Mouse (Mus musculus): ENCODE measurements around the gene Bahcc1.

Bahcc1 gene

DNA sequence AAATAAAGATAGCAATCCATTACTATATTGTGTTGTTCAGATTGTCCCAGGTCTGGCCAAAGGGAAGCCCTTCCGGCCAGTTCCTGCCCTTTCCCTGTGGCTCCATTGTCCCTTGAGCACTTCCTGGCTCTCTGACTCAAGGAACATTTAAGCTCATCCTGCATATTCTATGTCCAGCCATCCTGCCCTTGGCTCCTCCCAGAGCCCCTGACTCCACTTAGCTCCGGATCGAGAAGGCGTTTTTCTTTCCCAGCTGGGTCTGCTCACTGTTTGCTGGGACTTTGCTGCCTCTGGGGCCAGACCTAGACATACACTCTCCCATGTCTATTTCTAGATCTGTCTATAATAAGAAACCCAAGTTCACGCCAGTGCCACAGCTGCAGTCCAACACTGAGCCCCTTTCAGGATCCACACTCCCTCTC, 26.1 kb upstream of the Bahcc1 start:
- no peak for DNase-seq (ENCODE audit: low spot score)

- DNase-seq (ENCODE audit: low spot score) = no peak
Observed at GRCm38 (mm10) chr11:120208848-120209247, 23.9 kb upstream of the Bahcc1 start.

DNA sequence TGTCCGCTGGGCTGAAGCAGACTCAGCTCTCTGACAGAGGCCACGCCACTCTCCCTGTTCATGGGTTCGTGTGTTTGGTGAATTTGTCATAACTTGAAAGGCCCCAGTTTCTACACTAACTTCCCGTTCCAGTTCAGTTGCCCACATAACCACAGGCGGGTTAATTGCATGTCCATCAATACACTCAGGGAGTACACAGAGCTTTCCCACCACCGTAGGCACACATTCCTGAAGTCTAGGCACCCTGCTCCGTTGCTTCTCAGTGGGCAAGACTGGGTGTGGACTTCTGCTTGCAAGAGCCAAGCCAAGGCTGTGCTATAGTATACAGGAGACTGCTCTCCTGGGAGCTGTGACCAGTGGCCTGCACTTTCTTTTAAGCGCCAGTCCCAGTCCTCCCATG, 23.3 kb upstream of the Bahcc1 start:
- DNase-seq (ENCODE audit: low spot score) = no peak

DNA sequence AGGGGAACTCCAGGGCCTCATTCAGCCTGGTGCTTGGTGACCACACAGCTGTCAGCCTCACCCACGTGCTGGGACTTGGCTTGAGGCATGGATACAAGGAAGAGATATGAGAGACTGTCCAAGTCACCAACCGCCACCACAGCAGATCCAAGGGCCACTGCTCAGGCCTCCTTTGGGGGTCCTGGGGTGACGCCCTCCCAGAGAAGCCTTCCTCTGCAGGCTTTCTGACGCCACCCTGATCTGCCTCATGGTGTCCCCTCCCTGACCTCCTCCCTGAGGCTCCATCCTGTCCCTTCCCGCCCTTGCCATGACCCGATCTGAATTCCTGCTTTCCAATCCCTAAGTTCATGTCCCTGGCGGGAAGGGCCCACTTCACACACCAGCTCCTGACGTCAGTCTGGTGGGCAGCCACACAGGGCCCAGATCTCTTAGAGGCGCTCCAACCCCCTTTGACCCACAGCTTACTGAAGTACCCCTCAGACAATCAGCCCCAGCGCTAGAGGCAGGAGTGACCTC, 17.0 kb upstream of the Bahcc1 start:
- DNase-seq (ENCODE audit: low spot score) = no peak

GRCm38 (mm10) chr11:120216540-120217324, 16.0 kb upstream of the Bahcc1 start:
- DNase-seq (ENCODE audit: low spot score) = no peak

DNA sequence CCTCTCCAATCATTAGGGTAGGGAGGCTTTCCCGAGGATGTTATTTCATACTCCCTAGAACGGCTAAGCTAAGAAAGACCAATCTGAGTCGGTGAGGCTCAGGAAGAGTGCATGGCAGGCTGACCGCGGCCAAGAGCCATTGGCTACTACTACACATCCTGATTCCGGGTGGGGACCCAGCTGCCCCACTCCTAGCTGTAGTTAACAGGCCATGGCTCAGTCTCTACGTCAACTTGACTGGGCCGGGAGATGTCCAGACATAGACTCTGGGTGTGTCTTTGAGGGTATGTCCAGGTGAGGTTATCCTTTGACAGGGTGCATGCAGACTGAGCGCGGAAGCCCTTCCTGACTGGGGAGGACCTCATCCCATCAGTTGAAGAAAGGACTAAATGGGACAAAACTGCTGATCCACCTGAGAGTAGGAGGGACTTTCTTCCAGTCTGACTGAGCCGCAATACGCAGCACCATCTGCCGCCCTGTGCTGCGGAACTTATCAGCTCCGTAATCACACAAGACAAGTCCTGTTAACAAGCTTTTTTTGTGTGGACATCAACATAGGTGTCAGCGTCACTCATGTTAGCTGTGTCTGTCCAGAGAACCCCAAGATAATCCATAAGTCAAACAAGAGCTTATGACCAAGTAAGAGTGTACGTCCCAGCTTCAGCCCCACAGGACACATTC, 14.4 kb upstream of the Bahcc1 start:
- DNase-seq (ENCODE audit: low spot score) = no peak

- no peak for DNase-seq (ENCODE audit: low spot score)
Observed at GRCm38 (mm10) chr11:120218946-120219345, 13.8 kb upstream of the Bahcc1 start.

DNA sequence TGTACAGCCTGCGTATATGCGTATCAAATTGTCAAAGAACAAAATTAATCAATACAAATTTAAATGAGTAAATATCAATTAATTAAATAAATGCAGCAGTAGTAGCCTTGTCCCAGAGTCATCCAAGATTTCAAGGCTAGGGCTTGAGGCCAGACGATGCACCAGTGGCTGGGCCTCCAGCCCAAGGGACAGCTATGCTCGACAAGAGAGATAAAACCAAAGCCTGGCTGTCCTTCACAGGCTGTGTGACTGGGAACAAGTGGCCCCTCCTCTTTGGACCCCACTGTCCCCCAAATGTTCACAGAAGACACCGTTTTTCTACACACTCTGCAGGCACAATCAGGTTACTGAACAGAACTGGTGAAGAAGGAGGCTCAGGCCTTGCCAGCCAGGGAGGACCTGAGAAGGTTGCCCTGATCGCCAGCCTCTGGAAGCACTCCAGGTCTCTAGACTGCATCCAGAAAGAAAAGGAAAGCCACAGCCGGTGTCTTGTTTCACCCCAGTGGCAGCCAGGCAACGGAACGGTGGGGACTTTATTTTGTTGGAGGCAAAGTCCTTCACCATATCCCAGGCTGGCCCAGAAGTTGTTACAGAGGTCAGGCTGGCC, 12.7 kb upstream of the Bahcc1 start:
- DNase-seq (ENCODE audit: low spot score) = no peak

- no peak for DNase-seq (ENCODE audit: low spot score)
Observed at GRCm38 (mm10) chr11:120220963-120221827, 11.6 kb upstream of the Bahcc1 start.

GRCm38 (mm10) chr11:120222425-120223104, 10.2 kb upstream of the Bahcc1 start:
- no peak for DNase-seq (ENCODE audit: low spot score)

GRCm38 (mm10) chr11:120223586-120224487, 8.9 kb upstream of the Bahcc1 start:
- DNase-seq (ENCODE audit: low spot score) = peak; percentile 88

DNA sequence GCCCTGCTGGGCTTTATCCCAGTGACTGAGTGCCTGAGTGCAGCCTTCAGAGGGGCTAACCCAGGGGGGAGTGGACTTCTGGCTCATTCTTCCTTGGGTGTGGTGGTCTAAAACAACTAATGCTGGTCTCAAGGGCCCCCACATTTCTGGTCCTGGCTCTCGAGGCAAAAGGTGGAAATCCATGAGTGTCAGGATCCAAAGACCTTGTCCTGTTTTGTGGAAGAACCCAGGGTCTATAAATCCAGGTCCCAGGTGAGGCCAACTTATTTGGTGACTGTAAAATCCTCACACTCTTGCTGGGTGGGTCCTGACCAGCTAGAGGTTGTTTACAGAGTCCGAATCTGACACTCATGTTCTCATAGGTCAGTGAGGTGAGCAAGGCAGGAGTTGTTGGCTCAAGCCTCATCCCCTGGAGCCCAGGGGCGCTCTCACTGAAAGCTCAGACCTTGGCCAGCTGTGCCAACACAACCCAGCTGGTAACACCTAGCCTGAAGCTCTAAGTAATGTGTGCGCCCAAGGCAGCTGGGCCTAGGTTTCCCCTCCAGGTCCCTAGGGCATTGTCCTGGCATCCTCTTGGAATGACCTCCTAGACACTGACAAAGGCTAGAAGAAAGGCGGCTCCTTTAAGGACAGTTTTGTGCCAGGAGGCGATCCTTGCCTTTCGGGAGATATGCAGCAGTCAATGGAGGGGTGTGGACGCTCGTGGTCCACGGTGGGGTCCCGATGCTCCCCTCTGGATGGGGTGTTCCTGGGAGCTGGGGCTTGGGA, 8.1 kb upstream of the Bahcc1 start:
- DNase-seq (ENCODE audit: low spot score) = no peak

GRCm38 (mm10) chr11:120225256-120226195, 7.2 kb upstream of the Bahcc1 start:
- no peak for DNase-seq (ENCODE audit: low spot score)

- no peak for DNase-seq (ENCODE audit: low spot score)
Observed at GRCm38 (mm10) chr11:120226421-120227280, 6.1 kb upstream of the Bahcc1 start.

DNA sequence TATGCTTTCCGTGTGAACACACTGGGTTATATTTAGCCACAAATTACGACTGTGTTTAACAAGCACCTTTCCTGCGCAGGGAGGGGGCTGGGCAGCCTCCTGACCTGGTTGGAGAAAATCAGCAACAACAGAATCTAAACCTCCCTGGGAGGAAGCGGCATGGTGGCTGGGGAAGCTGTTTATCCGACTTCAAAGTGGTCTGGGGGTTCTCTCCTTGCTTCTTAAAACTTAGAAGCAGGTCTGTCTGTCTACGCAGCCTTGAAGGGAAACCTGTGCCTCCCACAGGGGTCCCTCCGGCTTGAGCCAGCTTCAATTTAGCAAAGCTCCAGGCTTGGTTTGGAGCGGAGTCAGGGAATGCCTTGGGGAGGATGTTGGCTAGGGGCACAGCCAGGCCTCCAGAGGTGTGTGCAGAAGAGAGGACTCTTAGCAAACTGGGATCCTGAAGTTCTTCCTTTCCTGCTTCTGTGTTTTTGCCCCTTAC, 5.1 kb upstream of the Bahcc1 start:
- no peak for DNase-seq (ENCODE audit: low spot score)

DNA sequence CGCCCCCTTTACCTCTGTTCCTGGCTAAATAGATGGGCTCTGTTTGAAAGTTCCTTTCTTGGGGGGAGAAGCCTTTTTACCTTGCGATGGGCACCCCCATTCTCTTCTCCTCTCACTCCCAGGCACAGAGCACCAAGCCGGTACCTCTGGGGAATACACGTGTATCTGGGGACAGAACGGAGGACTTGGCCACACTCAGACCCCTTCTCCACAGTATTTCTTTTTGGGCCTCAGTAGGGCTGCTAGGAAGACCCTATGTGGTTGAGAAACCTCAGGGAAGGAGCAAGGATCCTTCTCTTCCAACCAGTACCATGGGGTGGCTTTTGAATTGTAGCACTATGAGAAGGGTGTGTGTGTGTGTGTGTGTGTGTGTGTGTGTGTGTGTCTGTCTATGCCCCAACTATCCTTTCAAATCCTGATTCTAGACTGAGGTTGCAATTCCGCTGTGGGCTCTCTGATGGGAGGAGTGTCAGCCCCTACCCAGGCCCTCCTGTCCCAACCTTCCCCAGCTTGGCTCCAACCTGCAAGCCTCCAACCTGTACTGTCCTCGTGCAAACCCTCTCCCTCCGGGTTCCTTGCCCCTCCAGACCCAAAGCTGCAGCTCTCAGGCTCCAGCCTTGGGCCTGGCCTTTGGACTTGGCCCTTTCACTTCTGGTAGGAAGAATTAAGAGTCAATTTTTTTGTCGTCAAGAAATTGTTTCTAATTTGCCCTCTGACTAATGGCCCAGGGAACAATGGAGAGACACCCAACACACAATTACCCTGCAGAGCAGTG, 4.4 kb upstream of the Bahcc1 start:
- DNase-seq (ENCODE audit: low spot score) = no peak

Measured in layer of hippocampus, adult 11-12 months (tissue).